Mouse (Mus musculus): ENCODE measurements around the gene Cntnap5b. TPM values are rescaled to one million over a fixed set of nuclear protein-coding genes. Genes with fewer than 3 reads are reported as not detected.

Gene Cntnap5b
- total RNA-seq (2023), result 0.27 TPM

DNA sequence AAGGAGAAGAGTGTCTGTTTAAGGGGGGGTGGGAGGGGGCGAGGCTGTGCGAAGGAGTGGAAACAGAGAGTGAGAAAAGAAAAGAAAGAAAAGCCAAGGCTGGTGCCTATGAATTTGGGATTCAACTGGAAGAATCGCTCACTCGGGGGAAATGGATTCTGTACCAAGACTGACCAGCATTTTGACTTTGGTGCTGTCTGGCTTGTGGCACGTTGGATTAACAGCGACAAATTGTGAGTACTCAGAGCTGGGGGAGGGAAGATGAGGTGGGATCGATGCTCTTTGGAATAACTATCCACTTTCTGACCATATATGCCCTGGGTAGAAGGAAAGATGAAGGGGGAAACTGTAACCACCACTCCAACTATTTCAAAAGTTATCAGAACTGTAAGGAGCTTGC lies at the start of gene Cntnap5b:
Gene Cntnap5b (plus strand): TSS at position 152 of the 400 bp plus-strand sequence.

